ENCODE assay signal across 16 mouse cellular contexts in the genomic region with DNA sequence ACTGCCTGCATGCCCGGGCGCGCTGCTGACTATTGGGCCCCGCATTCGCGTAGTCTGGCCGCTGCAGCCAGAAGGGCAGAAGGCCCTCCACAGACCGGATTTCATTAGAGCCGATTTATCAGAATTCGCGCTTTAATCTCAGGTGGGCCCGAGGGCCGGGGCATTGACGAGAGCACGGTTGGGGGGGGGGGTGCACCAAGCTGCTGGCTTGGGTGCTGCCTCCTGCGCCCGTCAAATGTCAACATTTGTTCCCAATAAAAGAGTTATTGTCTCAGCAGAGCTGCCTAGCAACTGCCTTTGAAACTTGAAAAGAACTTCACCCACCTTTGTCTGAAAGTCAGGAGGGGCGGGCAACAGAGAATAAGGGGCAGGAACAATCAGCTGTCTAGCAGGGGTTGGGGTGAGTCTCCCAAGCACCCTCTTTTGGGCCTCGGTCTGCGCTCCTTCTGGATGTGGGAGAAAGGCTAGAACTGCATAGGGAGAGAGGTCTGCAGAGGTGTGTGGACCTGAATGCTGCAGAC. TPM values are rescaled to one million over a fixed set of nuclear protein-coding genes. Genes with fewer than 3 reads are reported as not detected.
DNase-seq lines count a peak whose midpoint lies in the region; ATAC-seq and TF ChIP-seq lines count a peak whose summit lies in the region.
"Had no signal": no experiment of that assay in that cellular context is flagged by ENCODE, and none has a peak within 500 bp of the region (broad histone marks: within the 10 kb centered on the region; RNA-seq: fewer than 3 reads in every experiment).

No protein-coding gene starts in this region.

- ATAC-seq in lung, embryonic 14.5 days (ENCODE audit: insufficient read depth): peak; percentile 18; the same call in 1 of the 2 replicates
- peak; percentile 35; the same call in 1 of the 2 replicates for ATAC-seq in stomach, embryonic 14.5 days (ENCODE audit: insufficient number of reproducible peaks, insufficient read depth, low FRiP score, low read depth)
- no peak for ATAC-seq in forebrain, embryonic 12.5 days (ENCODE audit: low FRiP score)
- ATAC-seq: liver, postnatal 0 days had no signal

- DNase-seq in lung, embryonic 14.5 days: peak; percentile 54
- no peak for DNase-seq in lung, postnatal 4 days
- DNase-seq in midbrain, embryonic 10.5 days (ENCODE audit: low spot score): peak; percentile 69
- no peak for DNase-seq in frontal cortex, adult 2 months (ENCODE audit: extremely low spot score in 1 of 2, low spot score in 1 of 2)
- DNase-seq in adipocyte (ENCODE audit: low spot score): no peak
- DNase-seq: adrenal gland, postnatal 36 days; cerebellum, adult 9-11 months; gastrocnemius, postnatal 25 days; heart, postnatal 36 days; kidney, postnatal 25 days; liver, postnatal 0 days; spleen, adult 18-20 months had no signal

- 2% methylated on average over 20 of the region's 20 CpGs for WGBS in lung, embryonic 14.5 days
- under 1% methylated on average over 20 of the region's 20 CpGs for WGBS in midbrain, embryonic 10.5 days
- 1% methylated on average over 20 of the region's 20 CpGs for WGBS in stomach, embryonic 14.5 days
- under 1% methylated on average over 20 of the region's 20 CpGs for WGBS in forebrain, embryonic 12.5 days

- H3K4me1 ChIP-seq in lung, embryonic 14.5 days (ENCODE audit: insufficient read depth): peaks cover 6% of the 10 kb centered on the region; the same call in 1 of the 2 replicates
- peaks cover 2% of the 10 kb centered on the region; the same call in 1 of the 2 replicates for H3K4me1 ChIP-seq in embryonic fibroblast, embryonic 13.5 days (ENCODE audit: control insufficient read depth, insufficient read depth, low read length)
- H3K4me1 ChIP-seq in midbrain, embryonic 10.5 days: peaks cover 92% of the 10 kb centered on the region
- H3K4me1 ChIP-seq in stomach, embryonic 14.5 days (ENCODE audit: control insufficient read depth, insufficient read depth, low read length): peaks cover under 1% of the 10 kb centered on the region; the same call in 1 of the 2 replicates
- peaks cover 53% of the 10 kb centered on the region for H3K4me1 ChIP-seq in forebrain, embryonic 12.5 days

- no peaks in the 10 kb centered on the region for H3K9me3 ChIP-seq in lung, embryonic 14.5 days (ENCODE audit: low read depth, low read length)
- no peaks in the 10 kb centered on the region for H3K9me3 ChIP-seq in midbrain, embryonic 10.5 days (replicated peaks)
- no peaks in the 10 kb centered on the region for H3K9me3 ChIP-seq in stomach, embryonic 14.5 days (ENCODE audit: control insufficient read depth, low read depth, low read length)
- no peaks in the 10 kb centered on the region for H3K9me3 ChIP-seq in forebrain, embryonic 12.5 days

- H3K27ac ChIP-seq in lung, embryonic 14.5 days (ENCODE audit: low read depth): peak overlapping the region; percentile 59; the same call in 1 of the 2 replicates
- H3K27ac ChIP-seq in embryonic fibroblast, embryonic 13.5 days (ENCODE audit: insufficient read depth, low read length): 0 out of 2 replicates have a peak overlapping the region, but pooled peaks have one; percentile 28
- peak overlapping the region; percentile 69 for H3K27ac ChIP-seq in midbrain, embryonic 10.5 days (replicated peaks)
- H3K27ac ChIP-seq in stomach, embryonic 14.5 days (ENCODE audit: low read length): peak overlapping the region; percentile 39; the same call in 1 of the 2 replicates
- no peak overlapping the region for H3K27ac ChIP-seq in forebrain, embryonic 12.5 days
- H3K27ac ChIP-seq: left cerebral cortex, adult 2 months had no signal

- no peak for TF ChIP-seq POLR2A in embryonic fibroblast, embryonic 13.5 days (IDR thresholded peaks at IDR 0.05; ENCODE audit: low read depth, low read length)

- H3K4me3 ChIP-seq in lung, embryonic 14.5 days (ENCODE audit: low read depth, low read length): no peak overlapping the region
- H3K4me3 ChIP-seq in embryonic fibroblast, embryonic 13.5 days (ENCODE audit: insufficient read depth, low read length): no peak overlapping the region
- H3K4me3 ChIP-seq in midbrain, embryonic 10.5 days: peak overlapping the region; percentile 91
- no peak overlapping the region for H3K4me3 ChIP-seq in stomach, embryonic 14.5 days (ENCODE audit: low read depth, low read length)
- H3K4me3 ChIP-seq in forebrain, embryonic 12.5 days (replicated peaks): no peak overlapping the region
- H3K4me3 ChIP-seq: left cerebral cortex, adult 2 months had no signal

- H3K36me3 ChIP-seq in lung, embryonic 14.5 days (ENCODE audit: insufficient read depth): peaks cover 8% of the 10 kb centered on the region; the same call in 1 of the 2 replicates
- H3K36me3 ChIP-seq in midbrain, embryonic 10.5 days: peaks cover 21% of the 10 kb centered on the region
- no peaks in the 10 kb centered on the region for H3K36me3 ChIP-seq in stomach, embryonic 14.5 days (ENCODE audit: control insufficient read depth, insufficient read depth, low read length)
- no peaks in the 10 kb centered on the region for H3K36me3 ChIP-seq in forebrain, embryonic 12.5 days (replicated peaks)

- TF ChIP-seq CTCF in lung, embryonic 14.5 days (IDR thresholded peaks at IDR 0.05; ENCODE audit: low read depth): no peak
- no peak for TF ChIP-seq CTCF in embryonic fibroblast, embryonic 13.5 days (IDR thresholded peaks at IDR 0.05; ENCODE audit: borderline replicate concordance, insufficient read depth, low read length)

- H3K27me3 ChIP-seq in lung, embryonic 14.5 days (ENCODE audit: insufficient read depth, low read length): peaks cover 92% of the 10 kb centered on the region
- H3K27me3 ChIP-seq in midbrain, embryonic 10.5 days (ENCODE audit: low read depth, poor library complexity, severe bottlenecking): peaks cover 100% of the 10 kb centered on the region
- H3K27me3 ChIP-seq in stomach, embryonic 14.5 days (ENCODE audit: control insufficient read depth, insufficient read depth, low read length): peaks cover 71% of the 10 kb centered on the region
- H3K27me3 ChIP-seq in forebrain, embryonic 12.5 days: peaks cover 95% of the 10 kb centered on the region

- peak overlapping the region; percentile 29; the same call in 1 of the 2 replicates for H3K4me2 ChIP-seq in lung, embryonic 14.5 days
- H3K4me2 ChIP-seq in stomach, embryonic 14.5 days (replicated peaks; ENCODE audit: low read depth, low read length): no peak overlapping the region
- no peak overlapping the region for H3K4me2 ChIP-seq in forebrain, embryonic 12.5 days

- no peak overlapping the region for H3K9ac ChIP-seq in lung, embryonic 14.5 days
- H3K9ac ChIP-seq in stomach, embryonic 14.5 days (replicated peaks; ENCODE audit: low read depth, low read length): no peak overlapping the region
- no peak overlapping the region for H3K9ac ChIP-seq in forebrain, embryonic 12.5 days
- H3K9ac ChIP-seq: liver, postnatal 0 days had no signal

RNA-seq across cellular contexts. Expression of a gene that starts 7.8 kb away (rescaled TPM):
- 32.5 and 38.7 TPM in 2 replicates for polyA plus RNA-seq in lung, embryonic 14.5 days (2014; fragmentation: Nextera tagmentation; extraction: Ambion mirVana)
- 47.3 and 50.8 TPM in 2 replicates for polyA plus RNA-seq in embryonic fibroblast, embryonic 13.5 days (2011; ENCODE audit: insufficient read length, low read depth, missing spikeins)
- polyA plus RNA-seq in midbrain, embryonic 10.5 days (2016; fragmentation: Nextera tagmentation; extraction: Ambion mirVana): 26.8 and 28.1 TPM in 2 replicates
- polyA plus RNA-seq in stomach, embryonic 14.5 days (2014; fragmentation: Nextera tagmentation; extraction: Ambion mirVana): 1.9 and 3.3 TPM in 2 replicates
- polyA plus RNA-seq in forebrain, embryonic 12.5 days (2016; fragmentation: Nextera tagmentation; extraction: Ambion mirVana): 3.6 and 6.5 TPM in 2 replicates
- polyA plus RNA-seq in frontal cortex, adult 2 months (2012; rRNA removed): 0.06 and 0.20 TPM in 2 replicates
- polyA plus RNA-seq: liver, postnatal 0 days had no signal

Comparison
In these comparisons a context has a peak if more than half of its experiments do, and no peak if none do; other contexts are left out.
1. DNase-seq: peak in lung, embryonic 14.5 days (single experiment) and midbrain, embryonic 10.5 days (single experiment); none in lung, postnatal 4 days (0 of 2), frontal cortex, adult 2 months (0 of 2) and adipocyte (single experiment).